Mouse (Mus musculus) E14TG2a.4 (cell line): ENCODE results near the gene Spr.

Experiments
- CTCF ChIP-seq: conservative IDR thresholded peaks from 2 replicates; pipeline ENCODE4 v1.5.1; 2014; ENCODE audit warnings: low read length
- NANOG ChIP-seq: IDR thresholded peaks from 2 replicates; pipeline ENCODE4 v1.6.1; 2014; ENCODE audit warnings: borderline replicate concordance, low read length, mixed read lengths
- POU5F1 ChIP-seq: IDR thresholded peaks from 2 replicates; pipeline ENCODE4 v1.6.1; 2014; ENCODE audit warnings: low read length, borderline replicate concordance

DNA sequence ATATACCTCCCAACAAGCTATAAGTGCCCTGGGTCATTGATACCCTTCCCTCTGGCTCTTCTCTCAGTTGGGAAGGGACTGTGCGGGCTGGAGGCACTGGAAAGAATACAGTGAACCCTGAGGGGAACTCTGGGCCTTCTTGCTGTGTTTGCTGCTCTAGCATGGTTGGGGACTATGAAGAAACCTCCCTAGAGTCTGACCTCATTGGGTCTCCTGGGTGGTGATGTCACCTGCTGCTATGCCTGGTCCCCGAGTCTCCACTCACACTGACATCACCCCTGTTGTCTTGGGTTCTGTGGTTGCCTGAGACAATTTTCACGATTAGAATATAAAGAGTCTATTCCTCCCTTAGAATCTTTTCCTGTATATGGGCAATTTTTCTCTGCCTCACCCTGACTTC lies 50.9 kb downstream of the Spr start:
- no peak for TF ChIP-seq CTCF
- no peak for TF ChIP-seq POU5F1
- no peak for TF ChIP-seq NANOG
